Mouse (Mus musculus) erythroblast, embryonic 14.5 days (primary cell): ENCODE results near the gene Dync1li2.

ENCODE experiments used
- GATA1 ChIP-seq: IDR thresholded peaks from 2 replicates; pipeline ENCODE4 v1.6.1; 2012; ENCODE audit warnings: low read length, inconsistent platforms, mixed read lengths
- TAL1 ChIP-seq: IDR thresholded peaks from 3 replicates; pipeline ENCODE4 v1.6.1; 2012; ENCODE audit warnings: low read length, inconsistent platforms, mixed read lengths

DNA sequence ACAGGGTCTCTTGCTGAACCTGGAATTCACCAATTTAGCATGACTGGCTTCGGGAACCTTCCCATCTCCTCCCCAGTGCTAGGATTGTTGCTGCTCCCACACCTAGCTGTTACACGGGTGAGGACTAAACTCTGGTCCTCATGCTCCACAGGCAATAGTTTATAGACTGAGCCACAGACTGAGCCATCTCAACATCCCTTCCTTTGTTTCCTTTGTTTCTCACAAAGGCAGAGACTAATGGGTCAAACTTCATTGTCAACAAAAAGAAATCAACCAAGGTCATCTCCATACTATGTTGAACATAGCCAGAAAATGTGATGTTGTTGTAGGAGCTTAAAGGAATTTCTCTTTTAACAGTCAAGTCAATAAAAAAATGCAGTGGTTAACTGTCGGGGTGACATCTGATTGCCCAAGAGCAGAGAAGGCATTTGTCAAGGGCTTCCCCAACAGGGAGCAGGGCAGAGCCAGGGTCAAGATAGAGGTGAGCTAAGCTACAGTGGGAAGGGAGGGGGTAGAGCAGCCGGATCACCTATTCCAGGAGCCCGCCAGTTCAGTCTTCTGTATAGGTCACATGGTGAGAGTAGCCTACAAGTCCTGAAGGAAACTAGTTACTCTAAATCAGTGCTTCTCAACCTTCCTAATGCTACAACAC lies 9.5 kb downstream of the Dync1li2 start:
- TF ChIP-seq GATA1 (no peak), TAL1 (no peak)
